Mouse (Mus musculus): Measurements from ENCODE around the gene Ankrd44. TPM values are rescaled to one million over a fixed set of nuclear protein-coding genes. Genes with fewer than 3 reads are reported as not detected.

The Ankrd44 gene
- polyA plus RNA-seq, 1 experiment from 2014 or later, result 33.0 TPM

GRCm38 (mm10) chr1:54778151-54778550 is 148.0 kb downstream of the Ankrd44 start:
- 99% methylated on average over 6 of the region's 6 CpGs for WGBS (ENCODE audit: missing documents)
- Histone ChIP-seq H3K4me3 (ENCODE audit: inconsistent target) (no peak overlapping the region), H3K27ac (no peak overlapping the region), H3K79me2 (ENCODE audit: inconsistent target) (no peaks in the 10 kb centered on the region), H3K36me3 (ENCODE audit: inconsistent target) (no peaks in the 10 kb centered on the region)

GRCm38 (mm10) chr1:54777104-54777503 is 149.1 kb downstream of the Ankrd44 start:
- Histone ChIP-seq H3K36me3 (ENCODE audit: inconsistent target) (no peaks in the 10 kb centered on the region), H3K27ac (no peak overlapping the region), H3K79me2 (ENCODE audit: inconsistent target) (no peaks in the 10 kb centered on the region), H3K4me3 (ENCODE audit: inconsistent target) (no peak overlapping the region)
- 92% methylated on average over 6 of the region's 6 CpGs for WGBS (ENCODE audit: missing documents)

GRCm38 (mm10) chr1:54776116-54776515 is 150.1 kb downstream of the Ankrd44 start:
- Histone ChIP-seq H3K27ac (no peak overlapping the region), H3K4me3 (ENCODE audit: inconsistent target) (no peak overlapping the region)
- 82% methylated on average over 8 of the region's 8 CpGs for WGBS (ENCODE audit: missing documents)

GRCm38 (mm10) chr1:54772843-54773242 is 153.3 kb downstream of the Ankrd44 start:
- no peak overlapping the region for H3K27ac ChIP-seq
- H3K4me3 ChIP-seq (ENCODE audit: inconsistent target), result no peak overlapping the region
- 92% methylated on average over 5 of the region's 5 CpGs for WGBS (ENCODE audit: missing documents)
- H3K79me2 ChIP-seq (ENCODE audit: inconsistent target), result no peaks in the 10 kb centered on the region
- no peaks in the 10 kb centered on the region for H3K36me3 ChIP-seq (ENCODE audit: inconsistent target)

More at GRCm38 (mm10) chr1:54776116-54776515, 150.1 kb downstream of the Ankrd44 start:
- H3K79me2 ChIP-seq (ENCODE audit: inconsistent target), result no peaks in the 10 kb centered on the region
- H3K36me3 ChIP-seq (ENCODE audit: inconsistent target), result no peaks in the 10 kb centered on the region

- H3K4me3 ChIP-seq (ENCODE audit: inconsistent target), result no peak overlapping the region
- no peaks in the 10 kb centered on the region for H3K36me3 ChIP-seq (ENCODE audit: inconsistent target)
- no peak overlapping the region for H3K27ac ChIP-seq
- 94% methylated on average over 3 of the region's 3 CpGs for WGBS (ENCODE audit: missing documents)
- no peaks in the 10 kb centered on the region for H3K79me2 ChIP-seq (ENCODE audit: inconsistent target)
These were observed 154.7 kb downstream of the Ankrd44 start for GRCm38 (mm10) chr1:54771471-54771870.

- no peaks in the 10 kb centered on the region for H3K79me2 ChIP-seq (ENCODE audit: inconsistent target)
- H3K27ac ChIP-seq, result no peak overlapping the region
- peaks cover 9% of the 10 kb centered on the region for H3K36me3 ChIP-seq (ENCODE audit: inconsistent target)
- no peak overlapping the region for H3K4me3 ChIP-seq (ENCODE audit: inconsistent target)
- 89% methylated on average over 3 of the region's 3 CpGs for WGBS (ENCODE audit: missing documents)
These were observed 159.0 kb downstream of the Ankrd44 start for GRCm38 (mm10) chr1:54767221-54767620.

GRCm38 (mm10) chr1:54765632-54766238 is 160.5 kb downstream of the Ankrd44 start:
- Histone ChIP-seq H3K36me3 (ENCODE audit: inconsistent target) (peaks cover 23% of the 10 kb centered on the region), H3K27ac (no peak overlapping the region), H3K4me3 (ENCODE audit: inconsistent target) (no peak overlapping the region), H3K79me2 (ENCODE audit: inconsistent target) (no peaks in the 10 kb centered on the region)
- 93% methylated on average over 2 of the region's 2 CpGs for WGBS (ENCODE audit: missing documents)

GRCm38 (mm10) chr1:54762216-54762807 is 163.9 kb downstream of the Ankrd44 start:
- Histone ChIP-seq H3K4me3 (ENCODE audit: inconsistent target) (no peak overlapping the region), H3K79me2 (ENCODE audit: inconsistent target) (no peaks in the 10 kb centered on the region), H3K27ac (no peak overlapping the region), H3K36me3 (ENCODE audit: inconsistent target) (peaks cover 25% of the 10 kb centered on the region)
- WGBS (ENCODE audit: missing documents), result 92% methylated on average over 9 of the region's 10 CpGs

- Histone ChIP-seq H3K36me3 (ENCODE audit: inconsistent target) (peaks cover 25% of the 10 kb centered on the region), H3K4me3 (ENCODE audit: inconsistent target) (no peak overlapping the region), H3K27ac (no peak overlapping the region), H3K79me2 (ENCODE audit: inconsistent target) (no peaks in the 10 kb centered on the region)
These were observed 166.3 kb downstream of the Ankrd44 start for GRCm38 (mm10) chr1:54759841-54760240.

GRCm38 (mm10) chr1:54757291-54757690 is 168.9 kb downstream of the Ankrd44 start:
- Histone ChIP-seq H3K27ac (no peak overlapping the region), H3K4me3 (ENCODE audit: inconsistent target) (no peak overlapping the region), H3K36me3 (ENCODE audit: inconsistent target) (peaks cover 23% of the 10 kb centered on the region), H3K79me2 (ENCODE audit: inconsistent target) (no peaks in the 10 kb centered on the region)
- 60% methylated on average over 3 of the region's 3 CpGs for WGBS (ENCODE audit: missing documents)

- Histone ChIP-seq H3K79me2 (ENCODE audit: inconsistent target) (no peaks in the 10 kb centered on the region), H3K4me3 (ENCODE audit: inconsistent target) (no peak overlapping the region), H3K36me3 (ENCODE audit: inconsistent target) (0 out of 2 replicates have a peak, but pooled peaks cover 9% of the 10 kb centered on the region), H3K27ac (no peak overlapping the region)
- 98% methylated on average over 8 of the region's 8 CpGs for WGBS (ENCODE audit: missing documents)
These were observed 170.4 kb downstream of the Ankrd44 start for GRCm38 (mm10) chr1:54755690-54756365.

- H3K4me3 ChIP-seq (ENCODE audit: inconsistent target), result no peak overlapping the region
- 0 out of 2 replicates have a peak, but pooled peaks cover 6% of the 10 kb centered on the region for H3K36me3 ChIP-seq (ENCODE audit: inconsistent target)
- H3K79me2 ChIP-seq (ENCODE audit: inconsistent target), result no peaks in the 10 kb centered on the region
- no peak overlapping the region for H3K27ac ChIP-seq
- 90% methylated on average over 1 of the region's 1 CpGs for WGBS (ENCODE audit: missing documents)
These were observed 176.2 kb downstream of the Ankrd44 start for GRCm38 (mm10) chr1:54749961-54750360.

GRCm38 (mm10) chr1:54749516-54749915 is 176.7 kb downstream of the Ankrd44 start:
- Histone ChIP-seq H3K4me3 (ENCODE audit: inconsistent target) (no peak overlapping the region), H3K79me2 (ENCODE audit: inconsistent target) (no peaks in the 10 kb centered on the region), H3K27ac (no peak overlapping the region), H3K36me3 (ENCODE audit: inconsistent target) (0 out of 2 replicates have a peak, but pooled peaks cover 6% of the 10 kb centered on the region)
- 90% methylated on average over 3 of the region's 3 CpGs for WGBS (ENCODE audit: missing documents)

- no peak overlapping the region for H3K27ac ChIP-seq
- H3K4me3 ChIP-seq (ENCODE audit: inconsistent target), result no peak overlapping the region
- WGBS (ENCODE audit: missing documents), result 13% methylated on average over 8 of the region's 8 CpGs
- H3K36me3 ChIP-seq (ENCODE audit: inconsistent target), result peaks cover 10% of the 10 kb centered on the region
- H3K79me2 ChIP-seq (ENCODE audit: inconsistent target), result no peaks in the 10 kb centered on the region
These were observed 178.3 kb downstream of the Ankrd44 start for GRCm38 (mm10) chr1:54747785-54748420.

- no peak overlapping the region for H3K4me3 ChIP-seq (ENCODE audit: inconsistent target)
- no peaks in the 10 kb centered on the region for H3K79me2 ChIP-seq (ENCODE audit: inconsistent target)
- H3K36me3 ChIP-seq (ENCODE audit: inconsistent target), result peaks cover 13% of the 10 kb centered on the region
- H3K27ac ChIP-seq, result no peak overlapping the region
These were observed 180.5 kb downstream of the Ankrd44 start for GRCm38 (mm10) chr1:54745666-54746065.

Data from macrophage (primary cell).